Mouse (Mus musculus): ENCODE results near the gene Chmp4b.

The Chmp4b gene

GRCm38 (mm10) chr2:154729737-154730136, 78.2 kb downstream of the Chmp4b start:
- DNase-seq, result peak; percentile 33

GRCm38 (mm10) chr2:154730841-154731240, 79.3 kb downstream of the Chmp4b start:
- no peak for DNase-seq

GRCm38 (mm10) chr2:154731916-154732315, 80.4 kb downstream of the Chmp4b start:
- no peak for DNase-seq

GRCm38 (mm10) chr2:154732503-154733141, 81.1 kb downstream of the Chmp4b start:
- no peak for DNase-seq

- no peak for DNase-seq
Observed at GRCm38 (mm10) chr2:154734977-154735376, 83.5 kb downstream of the Chmp4b start.

- no peak for DNase-seq
Observed at GRCm38 (mm10) chr2:154735416-154735815, 83.9 kb downstream of the Chmp4b start.

GRCm38 (mm10) chr2:154735986-154736385, 84.5 kb downstream of the Chmp4b start:
- no peak for DNase-seq

GRCm38 (mm10) chr2:154738621-154739020, 87.1 kb downstream of the Chmp4b start:
- no peak for DNase-seq

- no peak for DNase-seq
Observed at GRCm38 (mm10) chr2:154742911-154743819, 91.7 kb downstream of the Chmp4b start.

GRCm38 (mm10) chr2:154743915-154744314, 92.4 kb downstream of the Chmp4b start:
- no peak for DNase-seq

Data from kidney, postnatal 14 days (tissue).